Mouse (Mus musculus) ES-Bruce4 (cell line): Measurements from ENCODE around the gene Hat1.

Source experiments
- CTCF ChIP-seq: IDR thresholded peaks from one replicate; pipeline ENCODE4 v1.8.1; 2011; ENCODE audit warnings: low read depth, low read length
- EP300 ChIP-seq: IDR thresholded peaks from 2 replicates; pipeline ENCODE4 v1.6.1; 2011; ENCODE audit warnings: low read depth, low read length; ENCODE audit not compliant: insufficient read depth
- POLR2A ChIP-seq: IDR thresholded peaks from one replicate; pipeline ENCODE4 v1.8.1; 2011; ENCODE audit warnings: low read length; ENCODE audit not compliant: insufficient read depth

DNA sequence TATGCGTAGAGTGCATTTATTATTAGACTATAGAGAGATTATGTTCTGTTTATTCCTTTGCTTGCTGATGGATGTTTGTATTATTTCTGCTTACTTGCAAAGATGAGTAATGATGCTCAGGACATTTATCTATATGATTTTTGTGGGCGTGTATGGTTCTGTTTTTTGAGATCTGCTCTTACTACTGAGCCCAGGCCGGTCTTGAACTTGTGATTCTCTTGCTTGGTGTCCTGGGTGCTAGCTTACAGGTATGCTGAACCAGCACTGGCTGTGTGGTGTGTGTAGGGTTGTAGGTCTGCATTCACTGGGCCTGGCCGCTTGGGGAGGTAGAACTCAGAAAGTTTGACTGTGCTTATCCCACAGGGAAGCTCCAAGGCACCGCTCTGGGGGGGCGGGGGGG is 72.4 kb downstream of the Hat1 start:
- TF ChIP-seq POLR2A: no peak
- no peak for TF ChIP-seq CTCF
- no peak for TF ChIP-seq EP300
